Comparison of ENCODE assay signal across 26 mouse cellular contexts in genomic region chr2:128433553-128434081, GRCm38 (mm10).
"Had no signal": no experiment of that assay in that cellular context is flagged by ENCODE, and none has a peak within 500 bp of the region (broad histone marks: within the 10 kb centered on the region; RNA-seq: fewer than 3 reads in every experiment).

No protein-coding gene starts in this region.

- H3K9ac ChIP-seq: heart, embryonic 12.5 days; hindbrain, embryonic 12.5 days; hindbrain, embryonic 14.5 days; kidney, embryonic 15.5 days; limb, embryonic 13.5 days; limb, embryonic 15.5 days; liver, embryonic 12.5 days had no signal

- H3K4me3 ChIP-seq: gastrocnemius, adult 2 months; heart, embryonic 10.5 days; heart, embryonic 12.5 days; hindbrain, embryonic 10.5 days; hindbrain, embryonic 12.5 days; kidney, embryonic 15.5 days; limb, embryonic 13.5 days; limb, embryonic 15.5 days; liver, embryonic 12.5 days had no signal

- H3K27ac ChIP-seq: gastrocnemius, adult 2 months; heart, embryonic 10.5 days; hindbrain, embryonic 10.5 days; hindbrain, embryonic 12.5 days; hindbrain, embryonic 14.5 days; kidney, embryonic 15.5 days; kidney, postnatal 0 days; limb, embryonic 13.5 days; limb, embryonic 15.5 days; liver, embryonic 12.5 days had no signal

- H3K4me2 ChIP-seq: heart, embryonic 12.5 days; hindbrain, embryonic 12.5 days; hindbrain, embryonic 14.5 days; kidney, embryonic 15.5 days; limb, embryonic 13.5 days; limb, embryonic 15.5 days; liver, embryonic 12.5 days had no signal

- H3K27me3 ChIP-seq: heart, embryonic 12.5 days; hindbrain, embryonic 12.5 days; kidney, embryonic 15.5 days; limb, embryonic 13.5 days; limb, embryonic 15.5 days had no signal

- ATAC-seq: hindbrain, embryonic 16.5 days; intestine, embryonic 16.5 days; liver, embryonic 12.5 days had no signal

- H3K9me3 ChIP-seq: heart, embryonic 10.5 days; heart, embryonic 12.5 days; hindbrain, embryonic 10.5 days; hindbrain, embryonic 12.5 days; kidney, embryonic 15.5 days; limb, embryonic 13.5 days; limb, embryonic 15.5 days; liver, embryonic 12.5 days had no signal

- H3K36me3 ChIP-seq: heart, embryonic 10.5 days; heart, embryonic 12.5 days; hindbrain, embryonic 10.5 days; hindbrain, embryonic 12.5 days; kidney, embryonic 15.5 days; limb, embryonic 13.5 days; limb, embryonic 15.5 days; liver, embryonic 12.5 days had no signal

- DNase-seq: gastrocnemius, adult 2 months; gastrocnemius, postnatal 10 days; gastrocnemius, postnatal 25 days; heart, adult 18-20 months; heart, postnatal 10 days; heart, postnatal 4 days; kidney, adult 11 months; kidney, adult 2 months; kidney, adult 9 months; kidney, postnatal 14 days; kidney, postnatal 36 days; layer of hippocampus, adult 9-11 months; layer of hippocampus, postnatal 36 days; left cerebral cortex, postnatal 4 days had no signal
